Mouse (Mus musculus) layer of hippocampus, adult 18-20 months (tissue): ENCODE results near the gene Sbno2. TPM values are rescaled to one million over a fixed set of nuclear protein-coding genes. Genes with fewer than 3 reads are reported as not detected.

Experiments used
- DNase-seq, 2 experiments: peaks; one replicate each; pipeline ENCODE4 v3.0.0; 2022; ENCODE audit warnings: low spot score in 2 of 2
- long read RNA-seq: library from polyadenylated mRNA; stranded (forward); transcript quantifications from one replicate; pipeline ENCODE4 v2.0.0, GENCODE M21; 2021
- total RNA-seq, 2 experiments: library from RNA; stranded (reverse); gene quantifications; 2 replicates each; pipeline ENCODE4 v1.2.3; 2021

Sbno2 gene
- 10 to 100 TPM; 16.3 to 16.9 TPM for total RNA-seq
- long read RNA-seq, partial matches to known transcripts: 7 of 20 reads
- long read RNA-seq, other reads (novel, unspliced or antisense): 13 of 20 reads

DNA sequence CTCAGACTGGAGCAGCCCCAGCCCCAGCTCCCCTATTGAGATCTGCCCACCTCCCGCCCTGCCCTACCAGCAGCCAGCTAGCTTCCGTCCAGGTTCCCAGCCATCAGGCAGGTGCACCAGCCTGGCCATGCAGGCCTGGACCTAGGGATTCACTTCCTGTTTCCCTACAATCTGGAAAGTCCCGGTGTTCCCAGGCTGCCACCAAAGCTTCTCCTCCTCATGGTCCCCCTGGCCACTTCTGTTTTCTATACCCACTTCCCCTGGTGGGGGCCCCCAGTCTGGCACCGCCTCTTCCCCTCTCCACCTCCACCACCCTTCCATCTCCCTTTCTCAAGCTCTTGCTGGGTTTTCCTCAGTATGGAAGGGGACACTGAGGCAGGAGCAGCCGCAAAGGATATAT is at the start of gene Sbno2:
TSS of gene Sbno2 (minus strand) at position 112 of the 400 bp plus-strand sequence.
- no peak for DNase-seq

GRCm38 (mm10) chr10:80154384-80154783 is 49.0 kb upstream of the Sbno2 start:
- no peak for DNase-seq

- no peak for DNase-seq
These were observed 48.3 kb upstream of the Sbno2 start for GRCm38 (mm10) chr10:80153713-80154112.

GRCm38 (mm10) chr10:80152873-80153260 is 47.5 kb upstream of the Sbno2 start:
- DNase-seq: no peak

DNA sequence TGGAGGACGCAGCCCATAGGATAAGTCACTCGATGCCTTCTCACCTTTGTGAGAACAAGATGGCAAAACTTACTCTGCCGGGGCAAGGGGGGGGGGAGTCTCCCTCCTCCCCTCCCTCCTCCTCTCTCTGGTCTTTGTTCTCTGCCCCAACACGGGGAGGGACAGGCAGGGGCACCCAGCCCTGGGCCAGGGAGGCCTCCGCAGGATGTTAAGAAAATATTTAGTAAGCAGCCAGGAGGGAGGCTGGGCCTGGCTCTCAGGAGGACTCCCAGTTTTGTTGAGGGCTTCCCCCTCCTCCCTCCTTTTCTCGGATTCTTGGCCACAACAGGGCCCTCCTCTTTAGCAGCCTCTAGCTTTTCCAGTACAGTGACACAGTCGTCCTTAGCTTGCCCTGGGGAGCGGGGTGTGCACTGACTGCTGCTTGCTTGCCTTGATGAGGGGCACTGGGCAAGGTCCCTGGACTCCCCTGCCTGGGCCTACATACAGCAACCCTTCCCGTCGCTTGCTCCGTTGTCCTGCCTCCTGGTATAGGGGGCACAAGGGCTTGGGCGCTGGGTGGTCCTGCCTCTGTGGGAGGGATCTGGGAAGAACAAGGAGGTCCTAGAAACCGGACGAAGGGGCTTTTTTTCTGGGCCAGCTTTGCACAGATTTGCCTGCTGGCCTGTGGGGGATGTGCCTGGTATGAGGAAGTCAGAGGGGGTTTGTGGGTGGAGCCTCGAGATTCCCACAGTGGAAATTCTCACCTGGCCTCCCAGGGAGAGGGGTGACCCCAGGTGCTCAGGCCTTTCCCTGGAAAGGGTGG is 46.9 kb upstream of the Sbno2 start:
- no peak for DNase-seq

DNA sequence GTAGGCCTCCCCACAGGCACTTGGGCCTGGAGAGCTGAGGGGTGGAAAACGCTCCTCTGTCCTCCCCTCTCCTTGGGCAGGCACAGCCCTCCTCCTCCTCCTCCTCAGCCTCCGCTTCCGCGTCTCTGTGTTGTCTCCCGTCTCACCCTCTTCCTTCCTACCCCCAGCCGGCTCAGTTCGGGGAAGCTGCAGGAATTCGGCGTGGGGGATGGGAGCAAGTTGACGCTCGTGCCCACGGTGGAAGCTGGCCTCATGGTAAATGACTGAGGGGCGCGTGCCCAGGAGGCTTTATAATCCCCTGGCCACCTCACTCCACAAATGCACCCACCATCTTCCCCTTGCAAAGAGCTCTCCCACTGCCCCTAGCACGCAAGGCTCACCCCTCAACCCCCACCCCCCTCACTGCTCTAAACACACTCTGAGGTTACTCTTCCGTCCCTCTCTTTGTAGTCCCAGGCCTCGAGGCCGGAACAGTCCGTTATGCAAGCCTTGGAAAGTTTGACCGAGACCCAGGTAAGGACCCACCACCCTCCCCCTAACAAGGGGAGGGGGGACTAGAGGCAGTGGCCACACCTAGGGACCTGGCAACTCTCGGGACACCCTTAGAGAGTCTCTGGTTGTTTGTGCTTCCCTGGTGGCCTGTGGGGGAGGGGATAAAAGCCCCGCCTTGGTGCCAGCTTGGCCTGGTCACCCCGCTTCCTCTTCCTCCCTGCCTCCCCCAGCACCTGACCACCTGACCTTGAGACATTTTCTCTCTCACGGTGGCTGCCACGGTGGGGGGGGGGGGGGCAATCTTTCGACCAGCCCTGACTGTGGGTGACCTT is 46.1 kb upstream of the Sbno2 start:
- no peak for DNase-seq

GRCm38 (mm10) chr10:80150226-80151210 is 45.1 kb upstream of the Sbno2 start:
- no peak for DNase-seq

GRCm38 (mm10) chr10:80149291-80150225 is 44.2 kb upstream of the Sbno2 start:
- peak; percentile 98 to 99 for DNase-seq

DNA sequence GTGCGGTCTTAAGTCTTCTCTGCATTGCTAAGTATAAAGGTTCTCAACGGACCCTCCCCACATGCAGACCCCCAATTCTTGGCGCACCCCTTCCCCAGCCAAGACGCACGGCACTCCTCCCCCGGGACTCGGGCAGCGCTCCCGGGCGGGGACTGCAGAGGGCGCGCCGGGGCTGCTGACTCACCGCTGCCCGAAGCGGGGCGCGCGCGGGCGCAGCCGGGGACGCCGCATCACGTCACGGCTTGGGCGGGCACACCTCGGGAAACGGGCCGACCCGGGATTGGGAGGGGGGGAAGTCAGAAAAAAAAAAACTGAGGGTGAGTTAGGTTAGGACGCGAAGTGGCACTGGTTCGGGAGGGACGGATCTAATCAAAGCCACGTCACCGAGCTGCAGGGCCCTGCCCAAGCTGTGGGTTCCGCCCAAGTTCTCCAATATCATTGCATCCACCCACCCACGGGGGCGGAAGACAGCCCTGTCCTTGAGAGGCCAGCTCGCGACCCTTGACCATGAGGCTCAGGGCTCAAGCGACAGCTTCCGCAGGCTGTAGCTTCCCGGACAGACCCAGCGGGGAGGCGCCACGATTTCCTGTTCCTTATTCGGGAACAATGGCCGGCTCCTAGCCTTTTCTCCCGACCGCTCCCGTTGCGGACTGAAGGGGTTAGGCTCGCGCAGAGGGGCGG is 43.4 kb upstream of the Sbno2 start:
- DNase-seq: peak; percentile 91 to 95

GRCm38 (mm10) chr10:80147719-80148601 is 42.6 kb upstream of the Sbno2 start, which contains the start of gene Midn:
Gene Midn, plus strand, starts transcription at chr10:80148272.
- no peak for DNase-seq

DNA sequence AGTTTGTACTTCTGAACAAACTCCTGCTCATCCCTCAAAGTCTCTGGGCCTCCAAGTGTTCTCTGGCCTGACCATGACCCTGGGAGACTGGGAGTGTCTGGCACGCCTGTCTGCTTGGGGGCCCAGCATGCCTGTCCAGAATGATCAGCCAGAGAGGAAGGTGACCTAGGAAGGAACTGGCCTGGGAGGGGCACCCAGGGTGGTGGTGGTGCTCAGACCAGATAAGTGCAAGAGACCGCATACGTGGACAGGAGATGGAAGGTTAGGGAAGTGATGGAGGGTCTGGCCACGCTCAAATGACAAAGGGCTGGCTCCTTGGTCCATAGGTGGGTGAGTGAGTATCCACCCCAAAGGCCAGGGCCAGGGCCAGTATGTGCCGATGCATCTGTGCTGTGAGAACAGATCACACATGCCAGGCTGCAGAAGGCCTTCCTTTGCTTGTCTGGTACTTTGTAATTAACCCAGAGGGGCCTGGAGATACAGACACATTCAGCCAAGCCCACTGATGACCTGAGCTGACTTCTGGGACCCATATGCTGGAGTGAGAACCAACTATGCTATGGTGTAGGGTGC is 41.9 kb upstream of the Sbno2 start:
- DNase-seq: no peak

GRCm38 (mm10) chr10:80146568-80147011 is 41.2 kb upstream of the Sbno2 start:
- DNase-seq: no peak

- no peak for DNase-seq
These were observed 40.5 kb upstream of the Sbno2 start for GRCm38 (mm10) chr10:80145896-80146295.

DNA sequence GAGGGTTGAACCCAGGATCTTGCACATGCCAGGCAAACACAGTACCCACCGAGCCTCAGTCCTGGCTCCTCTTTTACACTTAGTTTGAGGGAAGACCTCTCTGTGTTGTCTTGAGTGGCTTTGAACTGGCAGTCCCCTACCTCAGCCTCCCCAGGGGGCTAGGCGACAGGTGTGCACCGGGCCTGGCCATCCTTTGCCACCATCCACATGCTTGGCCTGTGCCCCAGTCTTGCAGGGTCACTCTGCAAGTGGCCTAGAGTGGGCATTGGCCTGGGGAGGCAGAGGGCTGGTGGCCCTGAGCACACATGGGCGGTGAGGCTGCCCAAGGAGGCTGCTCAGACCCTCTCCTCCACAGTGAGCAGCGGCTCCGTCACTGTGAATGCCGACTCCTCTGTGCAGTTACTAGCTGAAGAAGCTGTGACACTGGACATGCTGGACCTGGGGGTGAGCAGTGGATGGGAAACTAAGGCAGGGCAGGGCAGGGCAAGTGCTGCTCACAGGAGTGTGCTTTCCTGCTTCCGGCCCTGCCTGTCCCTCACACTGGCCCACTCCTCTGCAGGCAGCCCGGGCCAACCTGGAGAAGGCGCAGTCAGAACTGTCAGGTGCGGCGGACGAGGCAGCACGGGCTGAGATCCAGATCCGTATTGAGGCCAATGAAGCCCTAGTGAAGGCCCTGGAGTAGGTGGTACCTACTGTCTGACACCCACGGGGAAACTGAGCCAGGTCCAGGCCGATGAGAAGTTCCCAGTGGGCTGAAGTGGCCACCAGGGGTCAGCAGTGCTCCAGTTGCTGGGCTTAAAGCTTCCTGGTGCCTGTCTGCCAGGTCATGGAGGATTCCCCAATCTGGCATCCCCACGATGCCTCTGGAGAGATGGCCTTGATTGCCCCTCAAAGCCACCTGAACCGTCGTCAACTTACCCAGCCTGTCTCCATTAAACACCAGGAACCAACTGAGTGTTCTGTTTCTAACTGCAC is 39.8 kb upstream of the Sbno2 start:
- DNase-seq: peak in 1 of 2 experiments; percentile 81

GRCm38 (mm10) chr10:80144159-80144558 is 38.8 kb upstream of the Sbno2 start:
- DNase-seq: no peak

- no peak for DNase-seq
These were observed 38.3 kb upstream of the Sbno2 start for GRCm38 (mm10) chr10:80143664-80144063.
